Mouse (Mus musculus): ENCODE measurements around the gene Brd7. TPM values are rescaled to one million over a fixed set of nuclear protein-coding genes. Genes with fewer than 3 reads are reported as not detected.

Gene Brd7
- polyA plus RNA-seq, 1 experiment, result 27.9 TPM

DNA sequence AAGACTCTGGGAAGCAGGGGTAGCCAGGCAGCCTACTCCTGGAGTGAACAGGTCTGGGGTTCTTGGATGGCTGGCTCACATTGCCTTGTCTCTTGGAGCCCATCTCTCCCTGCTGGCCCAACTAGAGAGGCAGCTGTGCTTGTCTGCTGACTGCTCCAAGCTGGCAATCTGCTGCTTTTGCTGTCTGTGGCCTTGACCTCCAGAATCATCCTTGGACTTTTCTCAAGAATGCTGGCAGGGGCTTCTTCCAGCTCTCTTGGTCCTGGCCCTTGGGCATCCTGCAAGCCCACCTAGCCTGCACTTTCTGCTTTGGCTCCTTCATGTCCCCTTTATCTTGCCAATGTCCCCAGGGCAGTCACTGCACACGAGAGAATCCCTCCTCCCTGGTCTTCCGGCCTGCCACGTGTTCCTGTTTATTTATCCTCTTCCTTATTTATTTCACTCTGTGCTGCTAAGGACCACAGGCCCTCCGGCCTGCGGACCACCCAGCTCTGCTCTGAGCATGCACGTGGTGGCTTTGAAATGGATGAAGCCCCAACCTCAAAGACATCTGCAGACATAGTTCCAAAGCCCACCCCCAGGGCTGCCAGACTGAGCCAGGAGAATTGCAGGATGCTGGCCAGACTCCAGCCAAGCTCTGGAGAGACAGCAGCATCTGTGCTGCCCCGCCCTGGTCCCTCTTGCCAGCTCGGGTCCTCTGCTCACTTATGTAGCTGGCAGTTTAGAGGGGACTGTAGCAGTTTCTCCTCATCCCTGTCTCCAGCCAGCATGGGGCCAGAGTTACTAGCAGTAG is 45.7 kb downstream of the Brd7 start:
- WGBS, result 36% methylated on average over 8 of the region's 8 CpGs
- no peak for DNase-seq (ENCODE audit: low read depth, low spot score)

DNA sequence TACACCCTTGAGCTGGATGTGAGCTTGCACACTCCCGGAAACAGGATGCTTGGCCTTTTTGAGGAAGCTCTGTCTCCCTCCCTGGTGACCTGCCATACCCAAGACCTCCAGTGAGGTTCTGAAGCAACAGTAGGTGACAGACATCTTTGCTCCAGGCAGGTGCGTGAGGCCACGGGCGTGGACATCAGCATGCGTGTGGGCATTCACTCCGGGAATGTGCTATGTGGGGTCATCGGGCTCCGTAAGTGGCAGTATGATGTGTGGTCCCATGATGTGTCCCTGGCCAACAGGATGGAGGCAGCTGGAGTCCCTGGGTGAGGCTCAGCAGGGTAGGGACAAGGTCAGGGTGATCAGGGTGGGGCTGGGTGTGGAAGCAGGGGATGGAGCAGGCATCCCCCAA is 46.7 kb downstream of the Brd7 start:
- DNase-seq (ENCODE audit: low read depth, low spot score), result no peak
- WGBS, result 82% methylated on average over 8 of the region's 8 CpGs

DNA sequence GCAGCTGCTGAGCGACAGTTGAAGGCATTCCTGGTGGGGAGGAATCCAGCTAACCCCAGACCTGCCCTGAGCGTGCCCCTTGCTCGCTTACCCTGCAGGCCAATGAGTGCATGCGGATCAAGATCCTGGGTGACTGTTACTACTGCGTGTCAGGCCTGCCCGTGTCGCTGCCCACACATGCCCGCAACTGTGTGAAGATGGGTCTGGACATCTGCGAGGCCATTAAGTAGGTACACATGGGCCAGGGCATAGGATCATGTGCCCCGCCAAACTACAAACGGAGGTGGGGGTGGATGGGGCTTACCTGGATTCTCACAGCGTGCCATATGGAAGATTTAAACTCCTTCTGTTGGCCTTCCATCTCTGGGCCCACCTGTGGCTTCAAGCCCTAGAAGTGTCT is 48.0 kb downstream of the Brd7 start:
- no peak for DNase-seq (ENCODE audit: low read depth, low spot score)
- WGBS, result 91% methylated on average over 12 of the region's 12 CpGs

DNA sequence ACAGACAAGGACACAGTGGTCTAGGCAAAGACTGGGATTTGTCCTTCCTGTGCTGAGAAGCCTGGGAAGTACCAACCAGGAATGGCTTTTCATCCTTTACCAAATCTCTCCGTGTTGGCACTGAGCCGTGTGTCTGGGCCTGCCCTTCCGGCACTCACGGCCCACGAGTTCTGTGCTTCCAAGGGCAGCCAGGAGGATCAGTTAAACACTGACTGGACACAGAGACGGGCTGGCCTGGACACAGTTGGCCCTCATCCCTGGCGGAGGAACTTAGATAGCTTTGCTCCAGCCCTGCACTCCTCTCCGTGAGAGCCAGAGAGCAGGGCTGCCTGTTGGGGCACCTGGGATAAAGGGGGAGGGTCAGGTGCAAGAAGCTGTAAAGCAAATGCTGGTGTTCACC is 49.0 kb downstream of the Brd7 start:
- WGBS, result 57% methylated on average over 8 of the region's 8 CpGs
- no peak for DNase-seq (ENCODE audit: low read depth, low spot score)

DNA sequence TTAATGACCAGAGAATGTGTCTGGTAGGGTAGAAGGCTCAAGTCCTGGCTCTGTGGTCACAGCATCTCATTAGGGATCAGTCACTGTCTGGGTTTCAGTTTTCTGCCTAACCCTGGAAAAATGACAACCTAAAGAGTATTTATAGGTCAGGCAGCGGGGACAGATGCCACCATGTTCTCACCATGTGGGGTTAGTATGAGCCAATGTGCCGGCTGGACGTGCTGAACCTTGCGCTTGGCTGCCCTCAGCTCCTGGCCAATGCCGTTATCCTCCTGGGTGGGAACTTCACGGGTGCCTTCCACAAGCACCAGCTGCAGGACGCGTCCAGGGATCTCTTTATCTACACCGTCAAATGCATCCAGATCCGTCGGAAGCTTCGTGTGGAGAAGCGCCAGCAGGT is 51.7 kb downstream of the Brd7 start:
- WGBS, result 89% methylated on average over 13 of the region's 13 CpGs
- no peak for DNase-seq (ENCODE audit: low read depth, low spot score)

DNA sequence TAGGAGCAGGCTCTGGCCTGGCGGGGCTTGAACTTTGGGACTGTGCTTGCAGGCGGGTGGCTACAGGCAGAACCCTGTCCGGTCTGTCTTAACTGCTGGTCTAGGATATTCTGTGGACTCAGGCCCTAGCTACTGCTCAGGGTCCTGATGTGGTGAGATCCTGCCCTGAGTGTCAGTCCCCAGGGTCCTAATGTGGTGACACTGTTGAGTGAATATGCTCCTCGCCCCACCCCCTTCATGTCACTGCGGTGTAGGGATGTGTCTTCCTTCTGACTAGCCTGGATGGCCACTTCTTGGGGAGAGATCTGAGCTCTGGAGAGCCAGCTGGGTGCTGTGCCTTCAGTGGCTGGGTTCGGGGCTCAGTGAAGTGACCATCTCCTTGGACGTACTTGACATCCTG is 52.1 kb downstream of the Brd7 start:
- DNase-seq (ENCODE audit: low read depth, low spot score), result no peak
- 87% methylated on average over 7 of the region's 7 CpGs for WGBS

DNA sequence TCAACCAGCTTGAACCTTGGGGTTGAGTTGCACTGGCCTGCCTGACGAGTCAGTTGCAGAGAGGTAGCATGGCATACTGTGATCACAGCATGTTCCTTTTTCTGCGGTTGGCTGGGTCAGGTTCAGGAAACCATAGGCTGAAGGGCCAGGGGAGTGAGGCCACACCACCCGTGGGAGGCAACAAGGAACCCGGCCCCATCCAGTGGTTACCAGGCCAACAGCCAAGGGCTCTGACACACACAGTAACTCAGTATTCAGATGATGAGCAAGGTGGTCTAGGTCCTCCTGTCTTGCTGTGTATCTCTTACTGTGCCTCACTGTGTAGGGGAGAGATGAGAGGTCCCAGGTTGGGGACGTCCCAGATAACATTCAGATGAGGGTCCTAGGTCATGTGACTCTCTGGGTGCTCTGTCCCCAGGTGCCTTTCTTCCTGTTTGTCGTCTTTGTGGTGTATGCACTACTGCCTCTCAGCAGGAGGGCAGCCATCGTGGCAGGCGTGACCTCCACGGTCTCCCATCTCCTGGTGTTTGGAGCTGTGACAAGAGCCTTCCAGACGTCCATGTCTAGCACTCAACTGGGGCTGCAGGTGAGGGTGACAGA is 52.6 kb downstream of the Brd7 start:
- DNase-seq (ENCODE audit: low read depth, low spot score), result no peak
- 59% methylated on average over 10 of the region's 10 CpGs for WGBS

DNA sequence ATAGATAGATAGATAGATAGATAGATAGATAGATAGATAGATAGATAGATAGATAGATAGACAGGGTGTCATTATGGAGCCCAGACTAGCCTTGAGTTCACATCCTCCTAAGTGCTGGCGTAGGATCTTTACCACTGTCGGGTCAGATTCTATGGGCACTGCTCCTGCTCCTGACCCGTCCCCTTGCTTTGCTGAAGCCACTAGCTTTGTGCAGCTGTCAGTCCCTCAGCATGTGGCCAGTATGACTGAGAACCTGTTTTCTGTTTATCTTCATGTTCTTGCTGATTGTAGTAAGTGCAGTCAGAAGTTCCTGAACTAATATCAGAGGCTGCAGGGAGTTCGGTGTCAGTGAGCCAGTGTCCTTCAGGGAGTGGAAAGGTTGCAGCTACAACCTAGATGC is 54.3 kb downstream of the Brd7 start:
- WGBS, result 80% methylated on average over 4 of the region's 4 CpGs
- no peak for DNase-seq (ENCODE audit: low read depth, low spot score)

DNA sequence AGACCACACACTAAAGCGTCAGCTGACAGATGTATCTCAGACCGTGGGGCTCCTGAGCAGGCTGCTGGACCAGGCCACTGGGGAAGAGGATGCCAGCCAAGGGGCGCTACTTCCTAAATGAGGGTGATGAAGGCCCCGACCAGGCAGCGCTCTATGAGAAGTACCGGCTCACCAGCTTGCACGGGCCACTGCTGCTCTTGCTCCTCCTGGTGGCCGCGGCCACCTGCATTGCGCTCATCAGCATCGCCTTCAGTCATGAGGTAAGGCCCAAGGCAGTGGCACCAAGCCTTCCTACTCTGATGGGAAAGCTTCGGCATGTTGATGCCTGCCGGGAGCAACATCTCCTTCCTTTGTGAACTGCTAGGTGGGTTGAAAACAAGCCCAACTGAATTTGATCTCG is 55.5 kb downstream of the Brd7 start:
- WGBS, result 61% methylated on average over 14 of the region's 14 CpGs
- no peak for DNase-seq (ENCODE audit: low read depth, low spot score)

DNA sequence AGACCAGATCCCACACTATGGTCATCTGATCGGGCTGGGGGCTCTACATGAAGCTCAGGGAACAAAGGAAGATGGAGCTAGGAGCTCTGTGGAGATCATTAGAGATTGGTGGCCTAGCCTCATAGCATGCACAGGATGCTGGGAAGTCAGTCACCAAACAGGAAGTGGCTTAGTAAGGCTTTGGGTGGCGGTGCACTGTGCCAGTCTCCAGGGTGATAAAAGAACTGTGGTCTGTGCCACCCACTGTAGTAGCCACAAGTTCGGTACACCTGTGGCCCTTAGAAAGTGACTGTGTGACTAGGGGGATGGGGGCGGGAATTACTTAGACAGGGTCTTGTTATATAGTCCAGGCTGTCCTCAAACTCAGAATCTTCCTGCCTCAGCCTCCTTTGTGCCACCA is 56.2 kb downstream of the Brd7 start:
- DNase-seq (ENCODE audit: low read depth, low spot score), result no peak
- 76% methylated on average over 4 of the region's 4 CpGs for WGBS

DNA sequence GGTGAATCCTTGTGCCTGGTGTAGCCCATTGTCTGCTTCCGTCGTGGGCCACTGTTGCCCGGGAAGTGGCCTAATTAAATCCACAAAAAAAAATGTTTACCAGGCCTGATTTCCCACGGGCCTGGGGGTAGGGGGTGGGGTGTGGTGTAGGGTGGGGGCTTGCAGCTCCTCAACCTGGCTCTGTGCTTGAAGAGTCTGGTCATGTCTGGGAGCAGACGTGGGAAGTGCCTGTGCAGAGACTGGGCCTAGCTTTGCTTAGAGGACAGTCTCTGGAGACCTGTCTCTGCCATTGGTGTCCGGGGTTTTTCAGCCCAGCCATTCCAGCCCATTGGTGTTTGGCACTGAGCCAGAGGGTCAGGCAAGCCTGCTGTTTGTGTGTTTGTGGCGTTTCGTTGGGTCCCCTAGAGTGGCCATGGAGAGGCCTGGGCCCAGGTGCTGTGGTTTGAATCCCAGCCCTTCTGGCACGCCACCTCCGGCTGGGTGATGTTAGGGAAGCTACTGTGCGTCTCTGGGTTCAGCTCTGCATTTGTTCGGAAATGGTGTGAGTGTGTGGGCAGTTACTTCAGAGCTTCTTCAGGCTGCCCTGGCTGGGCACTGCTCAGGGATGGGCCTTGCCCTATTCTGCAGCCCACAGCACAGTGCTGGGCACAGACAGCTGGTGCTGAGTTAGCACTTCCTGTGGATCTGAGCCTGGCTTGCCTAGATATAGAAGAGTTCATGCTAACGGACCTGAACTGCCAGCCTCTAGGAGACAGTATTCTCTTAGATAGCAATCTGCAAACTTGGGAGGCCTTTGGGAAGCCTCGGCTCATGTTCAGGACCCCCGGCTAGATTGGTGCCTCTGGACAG is 60.2 kb downstream of the Brd7 start:
- DNase-seq (ENCODE audit: low read depth, low spot score), result no peak
- 73% methylated on average over 15 of the region's 15 CpGs for WGBS

DNA sequence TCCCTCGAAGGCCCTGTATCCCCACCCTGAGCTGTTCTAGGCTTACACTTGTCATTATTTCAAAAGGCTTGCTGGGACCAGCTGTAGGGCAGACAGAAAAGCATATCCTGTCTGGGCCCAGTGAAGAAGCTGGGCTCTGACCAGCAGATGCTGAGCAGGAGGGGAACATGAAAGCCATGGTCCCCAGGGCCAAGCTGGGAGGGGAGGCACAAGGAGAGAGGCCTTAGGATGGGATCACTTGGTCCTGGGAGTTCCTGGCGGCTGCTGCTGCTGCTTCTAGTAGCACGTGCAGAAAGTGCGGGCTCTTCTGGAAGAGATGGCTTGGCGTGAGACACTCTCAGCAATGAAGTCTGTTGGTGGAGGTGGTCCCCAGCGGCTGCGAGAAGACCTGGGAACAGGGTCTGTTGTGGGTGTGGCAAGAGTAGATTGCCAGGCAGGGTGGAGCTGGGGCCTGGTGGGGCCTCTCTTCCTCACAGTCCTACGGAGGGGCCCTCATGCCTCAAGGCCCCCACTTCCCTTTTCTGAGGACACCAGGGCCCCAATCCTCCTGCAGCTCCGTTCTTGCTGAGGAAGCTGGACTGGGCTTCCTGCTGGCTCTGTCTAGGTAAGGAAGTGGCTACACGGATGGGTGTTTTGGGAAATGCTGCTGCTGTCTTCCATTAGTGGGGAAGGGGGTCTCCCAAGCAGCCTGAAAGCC is 61.9 kb downstream of the Brd7 start:
- 60% methylated on average over 10 of the region's 10 CpGs for WGBS
- DNase-seq (ENCODE audit: low read depth, low spot score), result no peak

DNA sequence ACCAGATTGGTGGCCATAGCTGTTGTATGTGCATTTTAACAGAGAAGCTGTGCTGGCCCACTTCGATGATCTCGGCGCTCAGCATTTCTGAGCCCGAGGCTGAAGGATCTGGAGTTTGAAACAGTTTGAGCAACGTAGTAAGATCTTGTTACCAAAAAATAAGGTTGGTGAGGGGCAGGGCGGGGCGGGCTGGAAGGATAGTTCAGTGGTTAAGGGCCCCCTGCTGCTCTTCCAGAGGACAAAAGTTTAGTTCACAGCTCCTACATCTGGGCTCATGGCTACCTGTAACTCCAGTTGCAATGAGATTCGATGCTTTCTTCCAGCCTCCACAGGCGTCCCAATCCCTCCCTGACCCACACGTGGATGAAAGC is 63.3 kb downstream of the Brd7 start:
- DNase-seq (ENCODE audit: low read depth, low spot score), result no peak
- 91% methylated on average over 10 of the region's 10 CpGs for WGBS

DNA sequence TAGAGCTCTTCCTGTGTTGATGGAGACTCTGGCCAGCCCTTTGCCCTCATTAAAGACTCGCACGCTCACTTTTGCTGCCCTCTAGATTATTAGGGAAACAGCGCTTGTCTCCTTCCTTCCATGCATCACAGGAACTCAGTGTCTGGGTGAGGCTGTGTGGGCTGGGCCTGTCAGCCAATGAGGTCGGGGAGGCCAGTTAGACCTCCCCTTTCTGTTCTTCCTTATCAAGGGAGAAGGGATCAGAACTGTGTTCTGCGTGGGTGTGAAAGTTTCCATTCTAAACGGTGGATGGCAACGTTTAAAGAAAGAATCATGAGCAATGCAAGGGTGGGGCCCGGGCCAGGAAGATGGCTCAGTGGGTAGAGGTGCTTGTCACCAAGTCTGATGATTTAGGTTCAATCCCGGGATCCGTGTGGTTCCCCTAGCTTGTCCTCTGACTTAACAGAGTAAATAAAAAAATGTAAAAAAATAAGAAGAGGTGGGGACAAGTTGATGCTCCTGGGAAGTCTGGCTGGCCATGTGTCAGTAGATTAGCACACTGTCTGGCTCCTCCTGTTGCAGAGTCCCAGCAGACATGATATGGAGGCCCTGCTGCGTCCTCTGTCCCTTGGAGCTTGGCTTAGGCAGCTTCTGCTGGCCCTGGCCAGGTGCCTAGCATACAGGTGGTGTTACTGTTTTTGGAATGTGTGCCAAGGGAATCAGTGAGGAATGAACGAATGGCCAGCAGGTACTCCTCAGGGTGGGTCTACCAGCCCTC is 63.8 kb downstream of the Brd7 start:
- 28% methylated on average over 12 of the region's 12 CpGs for WGBS
- no peak for DNase-seq (ENCODE audit: low read depth, low spot score)

DNA sequence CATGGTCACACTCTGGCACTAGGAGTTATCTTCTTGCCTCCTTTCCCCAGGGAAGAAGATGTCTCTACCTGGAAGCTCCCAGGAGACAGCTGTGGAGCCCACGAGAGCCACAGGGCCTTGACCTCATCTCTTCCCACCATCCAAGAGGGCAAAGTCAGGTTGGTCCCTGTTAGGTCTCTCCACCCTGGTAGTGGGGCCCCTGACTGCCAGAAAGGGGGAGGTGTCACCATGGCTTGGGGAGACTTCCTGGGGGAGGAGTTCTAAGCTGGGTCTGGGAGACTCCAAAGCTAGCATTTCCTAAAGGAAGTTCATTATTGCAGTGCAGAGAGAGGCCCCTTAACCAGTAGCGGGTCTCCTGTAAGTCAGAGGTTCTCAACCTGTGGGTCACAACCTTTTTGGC is 67.0 kb downstream of the Brd7 start:
- no peak for DNase-seq (ENCODE audit: low read depth, low spot score)
- 69% methylated on average over 2 of the region's 2 CpGs for WGBS

DNA sequence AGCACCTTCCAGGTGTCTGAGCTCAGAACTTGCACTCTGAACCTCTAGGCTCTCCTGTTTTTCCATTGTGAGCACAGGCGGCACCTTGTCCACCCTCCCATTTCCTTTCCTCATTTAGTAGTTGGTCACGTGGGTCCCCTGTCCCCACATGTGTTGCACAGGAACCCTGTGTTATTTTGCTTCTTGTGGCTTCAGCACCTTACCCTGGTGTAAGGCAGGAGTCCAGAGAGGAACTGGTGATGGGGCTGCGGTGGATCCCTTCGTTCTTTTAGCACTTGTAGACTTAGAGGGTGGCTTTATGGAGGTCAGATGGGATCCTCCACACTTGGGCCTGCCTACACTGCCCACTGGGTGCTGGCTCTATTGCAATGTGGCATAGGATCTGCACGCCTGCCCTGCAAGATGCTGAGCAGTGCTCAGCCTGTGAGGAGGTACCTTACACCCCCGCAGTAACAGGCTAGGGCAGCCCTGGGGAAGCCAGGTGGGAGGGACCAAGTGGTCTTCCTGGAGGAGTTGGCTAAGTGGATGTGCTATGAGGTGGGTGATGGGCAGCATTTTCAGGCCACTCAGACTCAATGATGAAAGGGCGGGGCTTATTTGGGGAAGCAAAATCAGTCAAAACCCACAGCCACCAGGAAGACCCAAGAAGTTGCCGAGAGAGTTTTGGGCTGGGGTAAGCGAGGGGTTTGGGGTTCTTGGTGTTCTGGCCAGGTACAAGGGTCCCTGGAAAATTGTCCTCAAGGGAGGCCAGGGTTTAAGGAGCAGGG is 68.2 kb downstream of the Brd7 start:
- no peak for DNase-seq (ENCODE audit: low read depth, low spot score)
- WGBS, result 75% methylated on average over 9 of the region's 9 CpGs

DNA sequence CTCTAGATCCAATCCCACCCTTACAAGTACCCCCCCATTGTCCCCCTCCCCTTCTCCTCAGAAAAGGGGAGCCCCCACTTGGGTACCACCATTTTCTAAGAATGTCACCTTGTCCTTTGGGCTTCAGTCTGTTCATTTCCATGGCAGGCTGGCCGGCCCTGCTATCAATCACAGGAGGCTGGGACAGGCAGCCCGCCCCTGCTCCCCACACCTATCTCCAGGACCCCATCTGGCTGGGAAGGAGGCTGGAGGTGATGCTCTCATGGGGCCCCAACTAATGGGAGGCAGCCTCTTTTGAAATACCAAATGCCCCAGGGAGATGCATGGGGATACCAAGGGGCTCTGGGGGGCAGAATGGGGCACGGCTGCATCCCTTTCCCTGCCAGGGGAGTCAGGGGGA is 69.1 kb downstream of the Brd7 start:
- DNase-seq (ENCODE audit: low read depth, low spot score), result no peak
- WGBS, result 85% methylated on average over 3 of the region's 3 CpGs

DNA sequence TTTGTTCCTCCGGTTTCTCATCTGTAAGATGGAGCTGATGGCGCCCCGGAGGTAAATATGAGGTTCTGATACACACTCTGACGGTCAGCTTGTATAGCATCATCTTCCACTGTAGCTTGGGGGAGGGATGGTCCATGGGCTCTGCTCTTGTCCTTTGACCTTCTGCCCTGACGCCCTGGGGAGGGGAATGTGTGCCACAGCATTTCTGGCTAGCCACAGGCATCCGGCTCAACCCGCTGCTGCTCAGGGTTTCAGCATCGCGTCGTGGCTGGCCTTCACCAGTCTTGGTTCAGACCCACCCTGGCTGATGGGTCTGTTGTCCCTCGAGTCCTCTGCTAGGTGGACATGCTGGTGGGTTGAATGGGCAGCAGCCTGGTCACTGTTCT is 70.7 kb downstream of the Brd7 start:
- DNase-seq (ENCODE audit: low read depth, low spot score), result no peak
- WGBS, result 78% methylated on average over 11 of the region's 11 CpGs
